Mouse (Mus musculus): ENCODE measurements around the gene Sag. TPM values are rescaled to one million over a fixed set of nuclear protein-coding genes. Genes with fewer than 3 reads are reported as not detected.
"Not testable (repeated sequence)": the region's sequence is repeated elsewhere in the genome, so short reads cannot be mapped to it uniquely, and the experiment has no call there.

Sag gene
- total RNA-seq, 2 experiments from 2014 or later: 1.3 to 2.5 TPM

DNA sequence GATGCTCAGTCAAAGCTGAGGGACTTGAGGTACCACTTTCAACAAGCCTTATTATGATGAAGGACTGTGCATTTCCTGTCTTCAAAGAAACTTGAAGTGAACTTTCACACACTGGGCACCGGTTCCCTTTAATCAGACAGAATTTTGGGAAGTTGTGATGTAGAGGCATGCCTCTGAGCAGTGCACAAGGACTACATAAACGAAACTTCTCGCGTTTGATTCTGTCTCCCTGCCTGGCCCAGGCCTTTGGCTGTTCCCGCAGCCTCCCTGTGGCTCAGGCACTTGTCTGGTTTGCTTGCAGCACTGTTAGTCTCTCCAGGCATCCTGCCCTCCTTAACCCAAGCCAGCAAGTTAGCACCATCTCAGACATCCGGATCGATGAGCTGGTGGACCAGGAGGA is 10.2 kb downstream of the Sag start:
- DNase-seq (ENCODE audit: extremely low spot score in 1 of 2, low spot score in 1 of 2): no peak

DNA sequence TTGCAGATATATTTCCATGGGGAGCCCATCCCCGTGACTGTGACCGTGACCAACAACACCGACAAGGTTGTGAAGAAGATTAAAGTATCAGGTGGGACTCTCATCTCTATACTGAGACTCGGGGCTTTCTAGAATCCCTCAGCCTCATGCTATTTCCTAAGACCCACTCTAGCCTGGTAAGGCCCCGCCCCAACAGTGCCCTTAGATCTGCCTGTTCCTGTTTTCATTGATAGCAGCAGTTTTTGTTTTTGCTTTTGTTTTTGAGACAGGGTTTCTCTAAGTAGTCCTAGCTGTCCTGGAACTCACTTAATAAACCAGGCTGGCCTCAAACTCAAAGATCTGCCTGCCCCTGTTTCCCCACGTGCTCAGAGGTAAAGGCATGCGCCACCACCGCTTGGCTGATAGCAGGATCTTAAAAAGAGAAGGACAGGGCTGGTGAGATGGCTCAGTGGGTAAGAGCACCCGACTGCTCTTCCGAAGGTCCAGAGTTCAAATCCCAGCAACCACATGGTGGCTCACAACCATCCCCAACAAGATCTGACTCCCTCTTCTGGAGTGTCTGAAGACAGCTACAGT is 21.0 kb downstream of the Sag start:
- no peak for DNase-seq (ENCODE audit: extremely low spot score in 1 of 2, low spot score in 1 of 2)

DNA sequence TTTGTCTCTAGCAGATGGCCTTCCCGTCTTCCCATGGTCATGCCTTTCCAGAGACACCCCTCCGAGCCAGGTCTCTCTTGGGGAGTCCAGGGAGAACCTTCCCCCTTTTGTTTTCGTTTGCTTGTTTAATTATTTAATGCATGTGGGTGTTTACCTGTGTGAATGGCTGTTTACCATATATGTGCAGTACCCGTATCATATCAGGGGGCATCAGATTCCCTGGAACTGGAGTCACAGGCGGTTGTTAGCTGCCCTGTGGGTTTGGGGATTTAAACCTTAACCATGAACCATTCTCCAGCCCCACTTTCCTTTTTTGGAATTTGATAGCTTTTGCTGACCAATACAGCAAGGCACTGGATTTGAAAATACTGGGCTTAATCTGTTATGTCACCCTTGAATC is 21.8 kb downstream of the Sag start:
- DNase-seq (ENCODE audit: extremely low spot score in 1 of 2, low spot score in 1 of 2): no peak

DNA sequence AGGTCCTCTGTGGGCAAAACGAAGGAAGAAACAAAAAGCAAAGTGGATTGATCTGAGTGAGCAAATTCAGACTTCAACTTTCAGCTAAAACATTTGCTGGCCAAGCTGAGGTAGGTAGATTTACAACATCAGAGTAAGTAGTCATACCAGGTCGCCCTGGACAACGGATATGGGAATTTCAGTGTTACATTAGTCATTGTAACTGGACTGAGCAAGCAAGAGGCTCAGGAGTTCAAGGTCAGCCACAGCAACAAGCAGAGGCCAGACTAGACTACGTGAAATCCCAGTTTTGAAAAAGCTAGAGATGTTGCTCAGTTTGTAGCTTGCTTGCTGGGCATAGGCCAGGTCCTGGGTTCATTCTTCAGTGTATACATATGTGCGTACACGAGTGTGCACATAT is 22.5 kb downstream of the Sag start:
- DNase-seq (ENCODE audit: extremely low spot score in 1 of 2, low spot score in 1 of 2): no peak

DNA sequence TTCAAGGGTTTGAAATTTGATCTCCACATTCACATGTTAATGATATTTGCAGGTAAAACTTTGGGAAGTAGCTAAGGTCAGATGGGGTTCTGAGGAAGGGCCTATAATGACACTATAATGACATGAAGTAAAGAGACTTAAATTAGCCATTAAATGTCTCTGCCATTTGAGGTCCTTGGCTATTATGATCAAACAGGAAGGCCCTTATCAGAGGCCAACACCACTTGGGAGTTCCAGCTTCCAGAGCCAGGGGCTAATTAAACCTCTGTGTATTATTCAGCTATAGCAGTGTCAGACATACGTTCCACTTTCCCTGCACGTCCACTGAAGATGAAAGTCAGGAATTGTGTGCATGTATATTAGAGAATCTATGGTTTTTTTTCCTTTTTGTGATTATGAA is 23.0 kb downstream of the Sag start:
- DNase-seq (ENCODE audit: extremely low spot score in 1 of 2, low spot score in 1 of 2): no peak

DNA sequence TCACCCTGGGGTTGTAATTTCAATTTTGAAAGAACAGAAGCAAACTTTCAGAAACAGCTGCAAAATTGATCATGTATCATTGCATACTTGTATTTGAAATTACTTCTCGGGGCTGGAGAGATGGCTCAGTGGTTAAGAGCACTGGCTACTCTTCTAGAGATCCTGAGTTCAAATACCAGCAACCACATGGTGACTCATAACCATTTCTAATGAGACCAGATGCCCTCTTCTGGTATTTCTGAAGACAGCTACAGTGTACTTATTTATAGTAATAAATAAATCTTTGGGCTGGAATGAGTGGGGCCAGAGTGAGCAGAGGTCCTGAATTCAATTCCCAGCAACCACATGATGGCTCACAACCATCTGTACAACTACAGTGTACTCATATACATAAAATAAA is 24.0 kb downstream of the Sag start:
- DNase-seq (ENCODE audit: extremely low spot score in 1 of 2, low spot score in 1 of 2): not testable (repeated sequence)

DNA sequence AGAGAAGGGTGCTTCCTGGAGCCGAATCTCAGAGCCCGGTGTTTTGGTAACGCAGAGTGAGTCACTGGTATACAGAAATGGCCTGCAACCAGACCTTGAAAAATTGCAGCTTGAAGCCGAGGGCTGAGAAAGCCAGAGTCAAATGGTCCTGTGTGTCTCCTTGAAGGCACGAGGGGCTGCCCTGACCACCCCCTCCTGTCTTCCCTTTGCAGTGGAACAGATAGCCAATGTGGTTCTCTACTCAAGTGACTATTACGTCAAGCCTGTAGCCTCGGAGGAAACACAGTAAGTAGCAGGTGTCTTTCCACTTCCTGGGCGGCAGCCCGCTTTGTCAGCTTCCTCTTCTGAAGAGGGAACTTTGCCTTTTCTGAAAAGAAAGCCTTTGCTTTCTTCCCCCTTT is 24.7 kb downstream of the Sag start:
- DNase-seq (ENCODE audit: extremely low spot score in 1 of 2, low spot score in 1 of 2): no peak

DNA sequence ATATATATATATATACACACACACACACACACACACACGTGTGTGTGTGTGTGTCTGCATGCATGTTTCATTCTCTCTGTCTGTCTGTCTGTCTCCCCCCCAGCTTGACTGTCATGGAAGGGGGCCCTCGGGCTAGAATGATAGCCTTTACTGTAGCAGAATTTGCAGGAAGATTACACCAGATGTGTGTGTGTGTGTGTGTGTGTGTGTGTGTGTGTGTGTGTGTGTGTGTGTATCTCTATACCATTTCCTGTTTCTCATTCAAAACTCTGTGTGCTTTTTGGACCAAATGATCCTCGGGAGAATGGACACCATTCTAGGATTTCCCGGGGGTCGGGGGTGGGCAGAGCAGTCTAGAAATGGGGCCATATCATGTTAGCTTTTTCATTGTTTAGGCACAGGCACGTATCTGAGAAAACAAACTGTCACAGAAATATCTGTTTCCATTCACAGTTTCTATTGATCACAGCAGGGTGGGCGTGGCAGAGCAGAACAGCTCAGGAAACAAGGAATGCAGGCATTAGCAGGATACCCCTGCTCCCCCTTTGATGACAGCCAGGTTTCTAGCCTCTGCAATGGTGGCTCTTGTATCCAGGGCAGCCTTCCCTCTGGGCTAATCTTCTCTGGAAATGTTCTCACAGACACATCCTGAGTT is 25.6 kb downstream of the Sag start:
- DNase-seq (ENCODE audit: extremely low spot score in 1 of 2, low spot score in 1 of 2): no peak

DNA sequence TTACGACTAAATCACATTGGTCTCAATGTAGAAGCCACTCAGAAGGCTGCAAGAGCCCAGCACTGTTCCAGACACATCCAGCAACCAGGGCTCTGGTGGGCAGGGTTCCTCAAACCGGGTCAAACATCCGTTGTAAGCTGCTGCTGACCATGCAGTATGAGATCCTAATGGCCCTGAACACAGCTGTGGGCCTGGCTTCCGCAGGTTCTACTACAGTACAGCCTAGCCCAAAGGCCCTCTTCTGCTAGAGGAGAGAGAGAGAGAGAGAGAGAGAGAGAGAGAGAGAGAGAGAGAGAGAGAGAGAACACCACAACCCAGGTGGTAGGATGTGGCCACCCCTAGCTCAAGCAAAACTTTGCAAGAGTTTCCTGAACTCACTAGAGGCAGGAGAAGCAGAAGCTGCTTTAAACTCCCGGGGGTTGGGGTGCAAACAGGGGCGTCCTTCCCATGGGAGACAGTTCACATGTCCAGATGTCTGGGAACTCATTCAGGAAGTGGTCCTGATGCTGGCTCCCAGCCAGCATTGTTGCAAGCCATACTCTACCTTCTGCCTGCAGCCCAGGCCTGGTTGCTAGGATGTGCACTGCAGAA is 26.2 kb downstream of the Sag start:
- DNase-seq (ENCODE audit: extremely low spot score in 1 of 2, low spot score in 1 of 2): no peak

DNA sequence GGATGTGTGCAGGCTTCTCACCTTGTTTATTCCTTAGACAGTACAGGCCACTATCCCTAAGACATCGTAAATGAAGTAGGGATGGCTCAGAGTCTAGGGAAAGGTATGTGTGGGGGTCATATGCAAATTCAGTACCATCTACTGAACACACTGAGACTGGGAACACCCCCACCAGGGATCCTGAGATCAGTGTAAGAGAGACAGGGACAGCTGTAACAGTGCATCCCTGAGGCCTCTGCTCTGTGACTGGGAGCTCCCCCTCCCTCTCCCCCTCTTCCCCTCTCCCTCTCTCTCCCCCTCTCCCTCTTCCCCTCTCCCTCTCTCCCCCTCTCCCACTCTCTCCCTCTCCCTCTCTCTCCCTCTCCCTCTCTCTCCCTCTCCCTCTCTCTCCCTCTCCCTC is 33.0 kb downstream of the Sag start:
- no peak for DNase-seq (ENCODE audit: extremely low spot score in 1 of 2, low spot score in 1 of 2)

DNA sequence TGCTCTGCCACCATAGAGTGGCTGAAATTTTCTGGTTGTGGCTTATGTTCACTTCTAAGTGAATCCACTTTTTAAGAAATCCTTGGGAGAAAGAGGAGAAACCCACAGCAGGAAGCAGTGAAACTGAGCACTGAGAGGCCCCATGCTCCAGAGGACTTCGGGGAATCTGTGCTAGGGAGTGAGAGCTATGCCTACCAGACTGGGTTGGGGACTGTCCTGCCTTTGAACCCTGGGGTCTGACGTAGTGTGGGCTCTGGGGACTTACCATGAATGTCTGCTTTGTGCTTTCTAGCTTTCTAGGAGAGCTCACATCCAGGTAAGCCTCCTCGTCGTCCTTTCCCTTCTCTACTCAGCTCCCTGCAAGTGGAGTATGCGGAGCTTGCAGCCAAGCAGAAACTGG is 33.5 kb downstream of the Sag start:
- no peak for DNase-seq (ENCODE audit: extremely low spot score in 1 of 2, low spot score in 1 of 2)

DNA sequence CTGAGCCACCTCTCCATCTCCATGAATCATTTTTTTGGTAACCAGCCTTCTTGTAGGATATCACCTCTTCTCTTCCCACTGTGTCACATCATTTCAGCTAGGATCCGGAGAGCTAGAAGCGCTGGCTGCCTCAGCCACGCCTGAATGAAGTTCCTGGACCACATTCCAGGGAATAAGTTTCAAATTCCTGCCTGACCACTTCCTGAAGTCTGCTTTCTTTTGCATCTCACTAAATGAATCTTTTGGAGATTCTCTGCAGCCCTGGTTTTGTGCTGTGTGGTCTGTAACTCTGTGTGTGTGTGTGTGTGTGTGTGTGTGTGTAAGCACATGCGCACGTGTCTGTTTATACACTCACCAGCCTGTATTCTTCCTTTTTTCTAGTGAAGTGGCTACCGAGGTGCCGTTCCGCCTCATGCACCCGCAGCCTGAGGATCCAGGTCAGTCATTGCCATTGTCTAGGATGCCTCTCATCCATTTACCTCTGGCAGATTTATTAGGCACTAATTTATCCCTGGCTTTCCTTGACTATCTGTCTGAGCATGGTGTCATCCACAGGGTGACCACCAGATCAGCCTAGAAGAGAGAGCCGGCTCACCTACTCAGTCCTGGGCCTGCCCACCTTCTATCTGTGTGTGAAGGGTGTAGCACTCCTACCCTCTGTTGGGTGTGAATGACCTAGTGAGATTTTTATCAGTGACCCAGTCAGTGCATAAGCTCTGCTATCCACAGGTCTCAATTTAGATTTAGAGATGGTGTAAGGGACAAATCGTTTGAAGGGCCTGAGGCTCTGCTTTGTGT is 37.1 kb downstream of the Sag start:
- DNase-seq (ENCODE audit: extremely low spot score in 1 of 2, low spot score in 1 of 2): no peak

DNA sequence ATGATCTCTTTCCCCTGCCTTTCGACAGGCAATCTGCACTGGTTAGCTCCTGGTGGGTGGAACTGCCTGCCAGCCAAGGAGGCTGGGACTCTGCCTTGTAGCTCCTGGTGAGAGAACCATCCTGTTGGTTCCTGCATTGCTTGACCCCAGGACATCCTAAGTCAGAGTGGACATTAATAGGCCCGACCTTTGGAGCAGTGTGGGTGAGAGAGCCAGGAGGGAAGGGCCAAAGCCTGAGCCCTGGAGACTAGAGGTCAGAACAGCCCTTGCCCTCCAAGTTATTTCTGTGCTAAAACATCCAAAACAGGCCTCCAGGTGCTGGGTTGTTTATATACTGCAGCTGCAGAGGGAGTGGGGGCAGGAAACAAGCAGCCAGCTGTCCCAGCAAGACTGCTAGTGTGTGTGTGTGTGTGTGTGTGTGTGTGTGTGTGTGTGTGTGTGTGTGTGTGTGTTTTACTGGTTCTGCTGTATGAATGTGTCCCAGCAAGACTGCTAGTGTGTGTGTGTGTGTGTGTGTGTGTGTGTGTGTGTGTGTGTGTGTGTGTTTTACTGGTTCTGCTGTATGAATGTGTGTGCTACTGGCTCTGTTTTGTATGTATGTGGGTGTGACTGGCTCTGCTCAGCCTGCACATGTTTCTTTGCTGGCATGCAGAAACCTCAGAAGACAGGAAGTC is 43.5 kb downstream of the Sag start:
- no peak for DNase-seq (ENCODE audit: extremely low spot score in 1 of 2, low spot score in 1 of 2)

DNA sequence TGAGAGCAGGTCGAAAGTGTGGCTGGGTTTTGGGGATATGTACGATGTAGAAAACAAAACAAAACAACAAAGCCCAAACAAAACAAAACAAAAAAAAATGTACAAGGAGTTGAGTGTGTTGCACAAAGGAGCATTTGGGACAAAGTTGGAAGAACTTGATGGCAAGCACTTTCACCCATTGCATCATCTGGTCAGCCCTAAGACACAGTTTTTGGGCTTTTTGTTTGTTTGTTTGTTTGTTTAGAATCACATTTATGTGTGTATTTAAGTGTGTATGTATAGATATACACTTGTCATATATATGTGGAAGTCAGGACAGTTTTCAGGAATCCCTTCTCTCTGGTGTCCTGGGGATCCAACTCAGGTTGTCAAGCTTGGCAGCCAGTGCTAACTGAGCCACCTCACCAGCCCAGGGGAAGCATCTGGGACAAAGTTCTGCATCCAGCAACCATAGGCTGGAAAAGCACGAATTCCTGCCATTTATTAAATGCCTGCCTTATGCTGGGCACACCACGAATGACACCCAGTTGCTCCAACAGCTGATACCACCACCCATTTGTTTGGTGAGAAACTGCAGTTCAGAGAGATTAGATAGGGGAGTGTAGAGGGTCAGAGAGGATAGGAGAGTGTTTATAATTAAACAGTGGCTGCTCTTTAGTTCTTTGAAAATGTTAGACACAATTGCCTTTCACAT is 44.1 kb downstream of the Sag start:
- DNase-seq (ENCODE audit: extremely low spot score in 1 of 2, low spot score in 1 of 2): no peak

DNA sequence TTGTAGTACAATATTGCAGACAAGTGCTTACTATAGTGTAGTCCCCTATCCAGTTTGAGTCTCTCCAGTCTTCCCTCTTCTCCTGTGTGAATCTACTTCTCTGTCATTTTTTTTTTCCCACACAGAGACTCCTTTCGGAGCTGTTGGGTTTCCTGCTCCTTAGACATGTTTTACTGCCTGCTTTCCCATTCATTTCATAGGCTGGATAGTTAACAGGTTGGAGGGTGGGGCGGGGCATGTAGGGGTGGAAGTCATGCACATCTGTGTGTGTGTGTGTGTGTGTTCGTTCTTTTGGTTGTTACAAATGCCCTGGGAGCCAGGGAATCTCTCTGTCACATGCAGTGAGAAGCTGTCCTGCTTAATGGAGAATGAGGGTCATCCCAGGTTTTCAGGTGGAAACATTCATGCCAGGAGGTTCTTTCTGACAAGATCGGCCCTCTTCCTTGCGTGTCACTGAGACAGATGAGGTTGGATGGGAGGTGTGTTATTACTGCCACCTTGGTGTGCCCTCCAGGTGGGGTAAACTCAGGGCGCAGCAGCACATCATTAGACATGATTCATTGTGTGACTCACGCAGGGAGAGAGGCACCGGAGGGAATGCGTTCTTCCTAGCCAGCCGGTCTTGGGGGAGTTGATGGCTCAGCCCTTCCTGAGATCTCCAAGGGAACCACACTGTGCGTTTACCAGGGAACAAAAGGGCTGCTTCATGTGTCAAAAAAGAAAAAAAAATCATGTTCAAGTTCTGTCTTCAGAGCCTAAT is 44.9 kb downstream of the Sag start:
- DNase-seq (ENCODE audit: extremely low spot score in 1 of 2, low spot score in 1 of 2): no peak

DNA sequence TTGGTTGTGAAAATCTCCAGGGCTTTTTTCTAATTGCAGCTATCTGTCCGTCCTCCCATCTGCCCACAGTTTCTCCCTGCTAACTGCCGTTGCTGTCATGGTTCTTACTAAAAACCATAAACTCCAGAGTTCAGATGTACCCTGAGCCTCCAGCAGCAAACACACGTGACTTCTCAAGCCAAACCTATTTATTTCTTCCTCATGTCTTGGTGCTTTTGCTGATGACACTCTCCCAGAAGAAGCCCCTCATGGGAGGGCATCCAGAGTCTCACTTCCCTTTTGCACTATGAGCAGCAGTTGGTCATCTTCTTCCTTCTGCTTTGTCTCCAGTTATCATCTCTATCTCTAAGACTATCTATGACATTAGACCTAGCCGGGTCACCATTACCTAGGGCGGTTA is 45.8 kb downstream of the Sag start:
- no peak for DNase-seq (ENCODE audit: extremely low spot score in 1 of 2, low spot score in 1 of 2)

DNA sequence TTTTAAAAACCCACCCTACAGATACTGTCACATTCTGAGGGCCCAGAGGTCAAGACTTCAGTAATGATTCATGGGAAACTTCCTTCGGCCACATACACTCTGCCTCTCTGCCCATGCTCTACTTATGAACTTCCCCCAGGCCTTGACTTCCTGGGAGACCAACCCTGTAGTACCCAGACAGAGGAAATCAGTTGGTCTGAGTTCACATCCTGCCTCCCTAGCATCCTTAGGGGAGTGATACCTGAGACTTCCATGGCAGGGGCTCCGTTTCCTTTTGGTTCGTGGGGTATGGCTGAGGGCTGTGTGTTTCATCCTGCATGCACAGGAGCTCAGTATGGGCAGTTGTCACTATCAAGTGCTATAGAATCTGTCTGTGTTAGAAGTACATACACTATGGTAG is 47.9 kb downstream of the Sag start:
- no peak for DNase-seq (ENCODE audit: extremely low spot score in 1 of 2, low spot score in 1 of 2)

DNA sequence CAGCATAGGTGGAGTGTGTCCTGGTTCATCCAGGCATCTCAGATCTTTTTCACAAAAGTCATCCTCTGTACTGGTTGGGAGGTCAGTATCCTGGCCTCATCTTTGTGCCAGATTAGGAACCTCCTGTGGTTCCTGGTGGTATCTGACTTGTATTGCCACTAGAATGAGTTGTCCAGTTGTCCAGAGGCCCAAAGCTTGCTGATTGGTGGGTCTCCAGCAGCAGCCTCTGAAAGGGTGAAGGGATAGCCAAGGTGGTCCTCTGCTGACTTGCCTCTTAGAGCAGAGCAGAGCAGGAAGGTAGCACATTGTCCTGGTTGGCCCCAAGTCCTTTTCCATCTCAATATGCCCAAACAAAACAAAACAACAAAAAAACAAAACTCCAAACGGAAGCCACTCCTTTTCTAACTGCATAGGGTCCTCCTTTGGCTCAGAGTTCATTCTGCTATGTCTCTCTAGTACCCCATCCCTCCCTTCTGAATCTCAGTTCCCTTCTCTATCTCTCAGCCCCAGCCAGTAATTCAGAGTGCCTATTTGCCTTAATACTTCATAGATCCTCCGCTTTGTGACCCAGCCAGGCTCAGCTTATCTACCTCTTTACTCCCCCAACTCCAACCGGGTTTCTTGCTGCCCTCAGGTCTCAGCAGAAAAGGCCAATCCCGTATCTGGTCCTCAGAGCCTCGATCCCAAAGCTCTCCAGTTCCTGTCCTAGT is 48.8 kb downstream of the Sag start:
- DNase-seq (ENCODE audit: extremely low spot score in 1 of 2, low spot score in 1 of 2): no peak
